Mouse (Mus musculus) liver, adult 2 months (tissue): Measurements from ENCODE around the gene Elavl4. TPM values are rescaled to one million over a fixed set of nuclear protein-coding genes. Genes with fewer than 3 reads are reported as not detected.

Experiments used
- DNase-seq: peaks from one replicate; pipeline ENCODE4 v3.0.0-alpha.2; 2011; ENCODE audit warnings: low read depth, low spot score; ENCODE audit errors: extremely low read depth
- H3K27ac ChIP-seq: fragments of 200-500 bp; replicated peaks from 2 replicates; pipeline ENCODE4 v1.5.1; 2012; ENCODE audit warnings: low read depth, mild to moderate bottlenecking, control low read depth, inconsistent platforms, low read length; ENCODE audit not compliant: insufficient read depth
- H3K27me3 ChIP-seq: fragments of 200-500 bp; 2 replicates; pipeline ENCODE4 v1.6.1; 2012; ENCODE audit warnings: mild to moderate bottlenecking, moderate library complexity, low read length, inconsistent platforms; ENCODE audit not compliant: control insufficient read depth, insufficient read depth
- H3K36me3 ChIP-seq: fragments of 200-500 bp; 2 replicates; pipeline ENCODE4 v1.6.1; 2012; ENCODE audit warnings: low read length, inconsistent platforms; ENCODE audit not compliant: control insufficient read depth, insufficient read depth
- H3K4me1 ChIP-seq: fragments of 200-500 bp; 2 replicates; pipeline ENCODE4 v1.6.1; 2011; ENCODE audit warnings: low read length; ENCODE audit not compliant: control insufficient read depth, insufficient read depth
- H3K4me3 ChIP-seq: fragments of 200-500 bp; 2 replicates; pipeline ENCODE4 v1.5.1; 2011; ENCODE audit warnings: low read depth, mild to moderate bottlenecking, control low read depth, low read length, moderate library complexity; ENCODE audit not compliant: insufficient read depth
- H3K79me2 ChIP-seq: fragments of 200-500 bp; 2 replicates; pipeline ENCODE4 v1.6.1; 2012; ENCODE audit warnings: inconsistent platforms, mild to moderate bottlenecking, low read length, moderate library complexity; ENCODE audit not compliant: control insufficient read depth, insufficient read depth
- H3K9ac ChIP-seq: fragments of 200-500 bp; 2 replicates; pipeline ENCODE4 v1.6.1; 2012; ENCODE audit warnings: low read depth, mild to moderate bottlenecking, control low read depth, inconsistent platforms, low read length
- CTCF ChIP-seq: fragments of 200-500 bp; IDR thresholded peaks from 2 replicates; pipeline ENCODE4 v1.5.1; 2011; ENCODE audit warnings: low read depth, low read length, control low read depth
- POLR2A ChIP-seq: fragments of 200-500 bp; IDR thresholded peaks from 2 replicates; pipeline ENCODE4 v1.6.1; 2011; ENCODE audit warnings: low read length, control low read depth; ENCODE audit not compliant: insufficient read depth; ENCODE audit errors: extremely low read depth
- WGBS: fragments of 180-500 bp; shearing (Covaris S2); methylation state at CpG from one replicate; pipeline ENCODE4 v1.1.7; 2018; 5-methylcytosine and 5-hydroxymethylcytosine counted together
- polyA plus RNA-seq: library from polyadenylated mRNA; depleted of rRNA; stranded (reverse); fragments of >200 nt; gene quantifications from 2 replicates; pipeline ENCODE4 v1.2.3, GENCODE M21; 2012
- total RNA-seq: library from RNA; depleted of rRNA; stranded (reverse); fragments of >200 nt; gene quantifications from 2 replicates; pipeline ENCODE4 v1.2.3, GENCODE M21; 2014

Elavl4 gene
- total and polyA plus RNA-seq, 2 experiments, result not detected

- H3K4me3 ChIP-seq, result no peak overlapping the region
- no peak overlapping the region for H3K9ac ChIP-seq
- TF ChIP-seq POLR2A, result no peak
- no peak for TF ChIP-seq CTCF
- no peak for DNase-seq
- no peaks in the 10 kb centered on the region for H3K4me1 ChIP-seq
- no peaks in the 10 kb centered on the region for H3K36me3 ChIP-seq
- no peak overlapping the region for H3K27ac ChIP-seq
- H3K79me2 ChIP-seq, result no peaks in the 10 kb centered on the region
- no peaks in the 10 kb centered on the region for H3K27me3 ChIP-seq
- WGBS, result 90% methylated on average over 5 of the region's 5 CpGs
These were observed 151.8 kb downstream of the Elavl4 start for GRCm38 (mm10) chr4:110199897-110200296.

GRCm38 (mm10) chr4:110198600-110198999 is 153.1 kb downstream of the Elavl4 start:
- no peak overlapping the region for H3K9ac ChIP-seq
- H3K27ac ChIP-seq, result no peak overlapping the region
- TF ChIP-seq POLR2A (no peak), CTCF (no peak)
- no peaks in the 10 kb centered on the region for H3K27me3 ChIP-seq
- no peaks in the 10 kb centered on the region for H3K79me2 ChIP-seq
- WGBS, result 71% methylated on average over 2 of the region's 2 CpGs
- H3K36me3 ChIP-seq, result no peaks in the 10 kb centered on the region
- H3K4me3 ChIP-seq, result no peak overlapping the region
- H3K4me1 ChIP-seq, result no peaks in the 10 kb centered on the region
- no peak for DNase-seq

- whole genome bisulfite sequencing, result 86% methylated on average over 2 of the region's 2 CpGs
- Histone ChIP-seq H3K27ac (no peak overlapping the region), H3K79me2 (no peaks in the 10 kb centered on the region), H3K9ac (no peak overlapping the region), H3K4me3 (no peak overlapping the region), H3K36me3 (no peaks in the 10 kb centered on the region), H3K4me1 (no peaks in the 10 kb centered on the region), H3K27me3 (no peaks in the 10 kb centered on the region)
- TF ChIP-seq POLR2A (no peak), CTCF (no peak)
- DNase-seq, result no peak
These were observed 174.4 kb downstream of the Elavl4 start for GRCm38 (mm10) chr4:110177263-110177662.

GRCm38 (mm10) chr4:110172028-110172427 is 179.7 kb downstream of the Elavl4 start:
- WGBS, result 73% methylated on average over 5 of the region's 5 CpGs
- H3K27ac ChIP-seq, result no peak overlapping the region

GRCm38 (mm10) chr4:110165217-110165616 is 186.5 kb downstream of the Elavl4 start:
- no peaks in the 10 kb centered on the region for H3K79me2 ChIP-seq
- H3K4me1 ChIP-seq, result no peaks in the 10 kb centered on the region
- no peaks in the 10 kb centered on the region for H3K36me3 ChIP-seq
- H3K27me3 ChIP-seq, result no peaks in the 10 kb centered on the region
- no peak overlapping the region for H3K4me3 ChIP-seq
- no peak overlapping the region for H3K27ac ChIP-seq
- 88% methylated on average over 5 of the region's 5 CpGs for WGBS
- TF ChIP-seq POLR2A, result no peak
- TF ChIP-seq CTCF, result no peak
- H3K9ac ChIP-seq, result no peak overlapping the region
- no peak for DNase-seq

More at GRCm38 (mm10) chr4:110172028-110172427, 179.7 kb downstream of the Elavl4 start:
- DNase-seq, result no peak
- H3K4me1 ChIP-seq, result no peaks in the 10 kb centered on the region
- no peak overlapping the region for H3K4me3 ChIP-seq
- no peaks in the 10 kb centered on the region for H3K79me2 ChIP-seq
- no peak overlapping the region for H3K9ac ChIP-seq
- no peaks in the 10 kb centered on the region for H3K36me3 ChIP-seq
- TF ChIP-seq POLR2A (no peak), CTCF (no peak)
- H3K27me3 ChIP-seq, result no peaks in the 10 kb centered on the region

- 73% methylated on average over 3 of the region's 3 CpGs for WGBS
- no peak for TF ChIP-seq CTCF
- TF ChIP-seq POLR2A, result no peak
- no peak overlapping the region for H3K9ac ChIP-seq
- no peaks in the 10 kb centered on the region for H3K27me3 ChIP-seq
- H3K36me3 ChIP-seq, result no peaks in the 10 kb centered on the region
- no peak overlapping the region for H3K4me3 ChIP-seq
- H3K27ac ChIP-seq, result no peak overlapping the region
- H3K79me2 ChIP-seq, result no peaks in the 10 kb centered on the region
- H3K4me1 ChIP-seq, result no peaks in the 10 kb centered on the region
- no peak for DNase-seq
These were observed 190.1 kb downstream of the Elavl4 start for GRCm38 (mm10) chr4:110161600-110161999.
